Mouse (Mus musculus) heart, embryonic 13.5 days (tissue): ENCODE data around the gene Tas2r118. TPM values are rescaled to one million over a fixed set of nuclear protein-coding genes. Genes with fewer than 3 reads are reported as not detected.

Source experiments
- ATAC-seq: fragments of 200-750 bp; cut with Nextera tagmentation; 2 replicates; pipeline ENCODE4 v1.8.0; 2017; ENCODE audit warnings: moderate TSS enrichment; ENCODE audit not compliant: insufficient number of reproducible peaks, low FRiP score, low TSS enrichment; ENCODE audit errors: extremely low read depth
- H3K27ac ChIP-seq: fragments of 300-500 bp; sonication (generic); replicated peaks from 2 replicates; pipeline ENCODE4 v1.5.1; 2015; ENCODE audit warnings: moderate library complexity, mild to moderate bottlenecking, inconsistent platforms
- H3K27me3 ChIP-seq: fragments of 300-500 bp; sonication (generic); replicated peaks from 2 replicates; pipeline ENCODE4 v1.6.1; 2015; ENCODE audit warnings: mild to moderate bottlenecking, inconsistent platforms
- H3K36me3 ChIP-seq: fragments of 300-500 bp; sonication (generic); 2 replicates; pipeline ENCODE4 v1.6.1; 2015; ENCODE audit warnings: mild to moderate bottlenecking, inconsistent platforms
- H3K4me1 ChIP-seq: fragments of 300-500 bp; sonication (generic); 2 replicates; pipeline ENCODE4 v1.6.1; 2015; ENCODE audit warnings: inconsistent platforms
- H3K4me2 ChIP-seq: fragments of 300-500 bp; sonication (generic); 2 replicates; pipeline ENCODE4 v1.6.1; 2015; ENCODE audit warnings: inconsistent platforms, mild to moderate bottlenecking, moderate library complexity
- H3K4me3 ChIP-seq: fragments of 300-500 bp; sonication (generic); 2 replicates; pipeline ENCODE4 v1.5.1; 2015; ENCODE audit warnings: moderate library complexity, mild to moderate bottlenecking, inconsistent platforms
- H3K9ac ChIP-seq: fragments of 300-500 bp; sonication (generic); 2 replicates; pipeline ENCODE4 v1.6.1; 2015; ENCODE audit warnings: inconsistent platforms, mild to moderate bottlenecking, moderate library complexity
- H3K9me3 ChIP-seq: fragments of 300-500 bp; sonication (generic); 2 replicates; pipeline ENCODE4 v1.6.1; 2016; ENCODE audit warnings: inconsistent platforms
- WGBS: fragments of 180-500 bp; shearing (Covaris S2); methylation state at CpG from one replicate; pipeline ENCODE4 v1.1.7; 2015; ENCODE audit warnings: mixed read lengths; 5-methylcytosine and 5-hydroxymethylcytosine counted together
- polyA plus RNA-seq: library from polyadenylated mRNA; unstranded; fragments of >200 nt; fragmentation: Nextera tagmentation; extraction: Ambion mirVana; gene quantifications from 2 replicates; pipeline ENCODE4 v1.2.1, GENCODE M21; 2015

The Tas2r118 gene
- polyA plus RNA-seq: not detected in 2 replicates

DNA sequence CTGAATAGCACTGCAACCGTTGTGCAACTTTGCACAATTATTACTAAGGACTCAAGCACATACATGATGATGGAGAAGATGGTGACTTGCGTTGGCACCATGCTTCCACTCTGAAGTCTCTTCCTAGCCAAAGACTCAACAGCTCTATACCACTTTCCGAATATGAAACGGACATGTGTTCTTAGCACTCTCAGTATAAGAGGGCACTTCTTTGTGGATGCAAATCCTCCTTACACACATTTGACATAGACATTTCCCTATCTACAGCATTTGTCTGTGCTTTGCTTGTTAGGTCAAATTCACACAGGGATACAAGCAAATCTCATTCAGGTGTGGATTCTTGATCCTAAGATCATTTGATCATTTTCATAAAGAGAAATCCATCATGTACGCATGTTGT lies at the start of gene Tas2r118:
Gene Tas2r118, minus strand, starts transcription at position 101 of the 400 bp plus-strand sequence.
- no peak within 1 kb of the TSS for H3K27ac ChIP-seq
- no peak within 1 kb of the TSS for H3K4me3 ChIP-seq
- 83% methylated on average over 5 of the region's 5 CpGs for WGBS
- no peaks in the 10 kb centered on the region for H3K27me3 ChIP-seq
- no peak within 1 kb of the TSS for H3K4me2 ChIP-seq
- H3K9ac ChIP-seq: no peak within 1 kb of the TSS
- no peaks in the 10 kb centered on the region for H3K4me1 ChIP-seq
- H3K36me3 ChIP-seq: no peaks in the 10 kb centered on the region
- no peaks in the 10 kb centered on the region for H3K9me3 ChIP-seq
- ATAC-seq: no peak

DNA sequence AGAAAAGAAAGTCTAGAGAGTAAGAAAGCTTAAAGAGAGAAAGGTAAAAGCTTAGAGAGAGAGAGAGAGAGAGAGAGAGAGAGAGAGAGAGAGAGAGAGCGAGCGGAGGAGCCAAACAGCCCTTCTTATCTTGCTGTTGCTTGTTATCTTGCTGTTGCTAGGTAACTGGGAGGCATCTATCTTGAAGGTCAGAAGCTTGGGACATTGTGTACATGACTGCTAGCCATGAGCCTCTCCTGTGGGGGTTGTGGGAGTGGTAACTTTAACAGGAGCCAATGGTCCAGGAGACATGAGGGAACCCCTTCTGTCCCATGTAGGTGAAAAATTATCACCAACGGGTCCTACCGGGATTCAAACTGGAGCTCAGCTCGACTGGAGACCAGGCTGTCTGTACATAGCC lies 48.5 kb upstream of the Tas2r118 start:
- ATAC-seq: no peak
- 45% methylated on average over 5 of the region's 5 CpGs for WGBS
- Histone ChIP-seq H3K9ac (no peak overlapping the region), H3K4me3 (no peak overlapping the region), H3K27me3 (no peaks in the 10 kb centered on the region), H3K36me3 (no peaks in the 10 kb centered on the region), H3K27ac (no peak overlapping the region), H3K4me1 (0 out of 2 replicates have a peak, but pooled peaks cover 3% of the 10 kb centered on the region), H3K4me2 (no peak overlapping the region), H3K9me3 (no peaks in the 10 kb centered on the region)

DNA sequence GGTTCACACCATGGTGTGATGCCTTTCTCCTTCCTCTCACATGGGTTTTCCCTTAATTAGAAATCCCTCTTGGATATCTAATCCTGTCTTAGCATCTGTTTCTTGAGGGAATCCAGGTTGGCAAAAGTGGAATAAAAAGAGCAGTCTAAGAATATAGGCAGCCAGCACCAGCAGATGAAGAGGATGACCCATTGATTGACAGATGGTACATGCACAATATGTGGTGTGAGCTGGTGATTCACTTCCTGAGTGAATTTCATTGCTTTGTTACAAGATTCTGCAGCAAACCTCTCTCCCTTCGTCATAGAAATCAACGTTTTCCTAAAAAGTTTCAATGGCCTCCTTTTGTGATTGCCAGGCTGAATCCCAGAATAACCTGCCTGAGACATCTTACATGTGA lies 23.4 kb upstream of the Tas2r118 start:
- H3K27ac ChIP-seq: no peak overlapping the region
- ATAC-seq: no peak
- no peak overlapping the region for H3K4me3 ChIP-seq
- H3K9ac ChIP-seq: no peak overlapping the region
- no peaks in the 10 kb centered on the region for H3K4me1 ChIP-seq
- WGBS: 60% methylated on average over 2 of the region's 2 CpGs
- H3K27me3 ChIP-seq: no peaks in the 10 kb centered on the region
- H3K9me3 ChIP-seq: no peaks in the 10 kb centered on the region
- H3K36me3 ChIP-seq: no peaks in the 10 kb centered on the region
- H3K4me2 ChIP-seq: no peak overlapping the region

DNA sequence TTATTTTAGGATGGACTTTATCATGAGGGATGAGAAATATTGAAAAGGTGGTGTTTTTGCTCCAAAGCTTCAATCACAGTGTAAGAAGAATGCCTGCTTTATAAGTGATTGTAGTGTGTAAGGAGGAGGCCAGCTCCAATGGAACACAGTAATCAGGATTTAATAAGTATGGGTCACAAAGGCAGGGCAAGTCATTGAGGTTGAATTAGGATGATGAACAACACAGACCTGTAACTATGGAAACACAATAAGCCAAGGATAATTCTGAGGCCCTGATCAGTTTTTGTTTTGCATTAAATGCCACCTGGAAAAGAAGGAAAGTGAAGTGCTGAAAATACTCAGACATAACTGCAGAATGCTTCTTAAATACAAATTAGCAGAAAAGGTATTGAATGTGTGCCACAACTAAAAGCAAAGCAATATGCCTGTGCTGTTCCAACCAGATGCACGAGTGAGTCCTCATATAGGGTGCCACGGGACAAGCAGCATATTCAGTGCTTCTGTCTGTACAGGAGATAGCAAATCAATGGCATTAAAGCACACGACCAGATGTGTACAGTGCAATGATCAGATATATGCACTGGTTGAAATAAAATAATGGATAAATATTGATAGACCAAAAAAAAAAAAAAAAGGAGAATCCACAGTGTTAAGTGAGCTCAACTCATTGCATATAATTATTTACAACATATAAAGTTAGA lies 21.0 kb upstream of the Tas2r118 start:
- no peak overlapping the region for H3K27ac ChIP-seq
- no peak overlapping the region for H3K4me2 ChIP-seq
- H3K9ac ChIP-seq: no peak overlapping the region
- no peak overlapping the region for H3K4me3 ChIP-seq
- H3K36me3 ChIP-seq: no peaks in the 10 kb centered on the region
- no peak for ATAC-seq
- WGBS: 56% methylated on average over 3 of the region's 3 CpGs
- H3K27me3 ChIP-seq: no peaks in the 10 kb centered on the region
- no peaks in the 10 kb centered on the region for H3K4me1 ChIP-seq
- H3K9me3 ChIP-seq: no peaks in the 10 kb centered on the region

DNA sequence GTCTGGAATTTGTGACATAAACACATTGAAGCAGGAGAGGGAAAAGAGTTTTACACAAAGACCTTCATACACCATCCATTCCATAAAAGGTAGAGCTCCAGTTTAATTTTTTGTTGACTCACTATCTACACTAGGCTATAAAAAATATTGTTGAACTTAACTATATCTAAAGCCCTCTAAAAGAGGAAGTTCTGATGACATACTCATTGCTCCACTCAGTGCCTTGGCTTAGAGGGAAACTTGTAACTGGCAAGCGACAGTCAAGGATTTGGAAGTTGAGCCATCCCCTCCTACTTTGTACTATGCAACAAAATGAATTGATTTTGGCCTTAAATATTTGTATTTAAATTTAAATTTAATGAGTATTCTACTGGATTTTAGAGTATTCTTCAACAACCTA lies 16.4 kb upstream of the Tas2r118 start:
- Histone ChIP-seq H3K9me3 (no peaks in the 10 kb centered on the region), H3K36me3 (no peaks in the 10 kb centered on the region), H3K27me3 (no peaks in the 10 kb centered on the region), H3K9ac (no peak overlapping the region), H3K4me1 (no peaks in the 10 kb centered on the region), H3K4me3 (no peak overlapping the region), H3K27ac (no peak overlapping the region), H3K4me2 (no peak overlapping the region)
- 85% methylated on average over 1 of the region's 1 CpGs for WGBS
- ATAC-seq: no peak

DNA sequence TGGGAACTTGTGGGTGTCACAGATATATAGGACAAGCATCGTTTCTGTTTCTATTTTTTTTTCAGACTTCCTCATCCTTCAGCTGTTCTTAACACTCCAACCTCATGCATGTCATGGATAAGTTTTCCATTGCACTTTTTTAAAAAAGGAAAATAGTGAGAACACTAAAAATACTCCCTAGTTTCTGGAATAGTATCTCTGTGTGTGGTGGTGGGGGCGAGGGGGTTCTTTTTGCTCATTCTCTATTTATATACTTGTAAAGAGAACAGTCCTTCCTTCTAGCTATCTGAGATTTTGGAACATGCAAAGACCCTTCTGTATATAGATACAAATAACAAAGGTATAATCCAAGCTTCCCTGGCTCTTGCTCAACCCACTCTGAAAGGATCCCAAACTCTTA lies 2.9 kb downstream of the Tas2r118 start:
- Histone ChIP-seq H3K4me3 (no peak overlapping the region), H3K27me3 (no peaks in the 10 kb centered on the region), H3K27ac (no peak overlapping the region), H3K4me2 (no peak overlapping the region), H3K4me1 (no peaks in the 10 kb centered on the region), H3K36me3 (no peaks in the 10 kb centered on the region), H3K9me3 (no peaks in the 10 kb centered on the region), H3K9ac (no peak overlapping the region)
- 52% methylated on average over 2 of the region's 2 CpGs for WGBS
- ATAC-seq: no peak

DNA sequence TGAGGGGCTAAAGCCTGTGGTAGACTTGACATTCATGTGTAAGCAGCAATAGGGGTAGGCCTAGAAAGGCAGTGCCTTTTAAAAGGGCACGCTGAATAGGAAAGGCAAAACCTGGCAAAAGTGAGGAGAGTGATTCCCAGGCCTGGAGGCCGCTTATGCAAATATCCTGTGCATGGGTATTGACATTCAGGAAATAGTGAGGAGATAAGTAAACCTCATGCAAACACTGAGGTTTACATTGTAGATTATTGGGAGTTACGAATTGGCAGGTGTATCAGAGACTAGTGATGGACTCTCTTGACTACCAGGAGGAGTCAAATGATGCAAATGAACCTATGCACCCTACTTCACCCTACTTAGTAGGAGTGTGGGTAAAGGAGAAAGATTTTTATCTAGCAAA lies 3.9 kb downstream of the Tas2r118 start:
- no peak for ATAC-seq
- no peak overlapping the region for H3K4me3 ChIP-seq
- H3K36me3 ChIP-seq: no peaks in the 10 kb centered on the region
- H3K4me1 ChIP-seq: no peaks in the 10 kb centered on the region
- WGBS: 59% methylated on average over 3 of the region's 3 CpGs
- H3K27ac ChIP-seq: no peak overlapping the region
- no peak overlapping the region for H3K9ac ChIP-seq
- no peaks in the 10 kb centered on the region for H3K27me3 ChIP-seq
- H3K4me2 ChIP-seq: no peak overlapping the region
- H3K9me3 ChIP-seq: no peaks in the 10 kb centered on the region

DNA sequence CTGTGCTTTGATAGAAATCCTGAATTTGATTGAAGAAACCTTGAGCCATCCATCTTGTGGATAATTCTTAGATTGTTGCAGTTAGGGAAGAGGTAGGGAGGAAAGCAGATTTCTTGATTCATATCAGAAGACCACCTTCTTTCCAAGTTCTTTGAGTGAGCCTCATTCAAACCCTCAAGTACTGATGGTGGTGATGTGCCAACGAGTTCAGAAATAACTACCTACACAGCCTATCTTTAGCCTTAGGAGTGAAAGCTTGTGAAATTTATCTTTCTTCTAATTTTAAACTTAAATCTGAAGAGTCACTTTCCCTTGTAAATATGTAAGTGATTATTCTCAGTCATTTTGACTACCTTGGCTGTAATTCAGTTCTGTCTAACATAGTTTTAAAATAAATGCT lies 6.1 kb downstream of the Tas2r118 start:
- Histone ChIP-seq H3K27me3 (no peaks in the 10 kb centered on the region), H3K4me1 (no peaks in the 10 kb centered on the region), H3K4me2 (no peak overlapping the region), H3K9me3 (no peaks in the 10 kb centered on the region), H3K27ac (no peak overlapping the region), H3K36me3 (no peaks in the 10 kb centered on the region), H3K9ac (no peak overlapping the region), H3K4me3 (no peak overlapping the region)
- whole genome bisulfite sequencing: 20% methylated on average over 1 of the region's 1 CpGs
- ATAC-seq: no peak

DNA sequence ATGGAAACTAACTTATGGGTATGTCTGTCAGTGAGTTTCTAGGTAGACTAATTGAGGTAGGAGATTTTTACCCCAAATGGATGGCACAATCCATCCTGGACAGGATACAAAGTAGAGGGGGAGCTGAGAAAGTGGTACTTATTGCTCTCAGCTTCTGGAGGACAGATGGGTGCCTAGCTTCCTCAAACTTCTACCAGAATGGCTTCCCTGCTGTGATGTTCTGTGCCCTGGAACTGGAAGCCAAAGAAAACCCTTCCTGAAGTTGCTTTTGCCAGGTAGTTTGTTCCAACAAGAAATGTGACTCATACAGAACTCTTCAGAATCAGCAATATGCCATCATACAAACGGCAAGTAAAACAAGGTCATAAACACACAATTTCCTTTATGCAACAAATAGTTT lies 29.1 kb downstream of the Tas2r118 start:
- Histone ChIP-seq H3K36me3 (no peaks in the 10 kb centered on the region), H3K4me2 (no peak overlapping the region), H3K4me3 (no peak overlapping the region), H3K9ac (no peak overlapping the region), H3K27me3 (no peaks in the 10 kb centered on the region), H3K4me1 (no peaks in the 10 kb centered on the region), H3K27ac (no peak overlapping the region), H3K9me3 (no peaks in the 10 kb centered on the region)
- 77% methylated on average over 1 of the region's 1 CpGs for WGBS
- ATAC-seq: no peak

DNA sequence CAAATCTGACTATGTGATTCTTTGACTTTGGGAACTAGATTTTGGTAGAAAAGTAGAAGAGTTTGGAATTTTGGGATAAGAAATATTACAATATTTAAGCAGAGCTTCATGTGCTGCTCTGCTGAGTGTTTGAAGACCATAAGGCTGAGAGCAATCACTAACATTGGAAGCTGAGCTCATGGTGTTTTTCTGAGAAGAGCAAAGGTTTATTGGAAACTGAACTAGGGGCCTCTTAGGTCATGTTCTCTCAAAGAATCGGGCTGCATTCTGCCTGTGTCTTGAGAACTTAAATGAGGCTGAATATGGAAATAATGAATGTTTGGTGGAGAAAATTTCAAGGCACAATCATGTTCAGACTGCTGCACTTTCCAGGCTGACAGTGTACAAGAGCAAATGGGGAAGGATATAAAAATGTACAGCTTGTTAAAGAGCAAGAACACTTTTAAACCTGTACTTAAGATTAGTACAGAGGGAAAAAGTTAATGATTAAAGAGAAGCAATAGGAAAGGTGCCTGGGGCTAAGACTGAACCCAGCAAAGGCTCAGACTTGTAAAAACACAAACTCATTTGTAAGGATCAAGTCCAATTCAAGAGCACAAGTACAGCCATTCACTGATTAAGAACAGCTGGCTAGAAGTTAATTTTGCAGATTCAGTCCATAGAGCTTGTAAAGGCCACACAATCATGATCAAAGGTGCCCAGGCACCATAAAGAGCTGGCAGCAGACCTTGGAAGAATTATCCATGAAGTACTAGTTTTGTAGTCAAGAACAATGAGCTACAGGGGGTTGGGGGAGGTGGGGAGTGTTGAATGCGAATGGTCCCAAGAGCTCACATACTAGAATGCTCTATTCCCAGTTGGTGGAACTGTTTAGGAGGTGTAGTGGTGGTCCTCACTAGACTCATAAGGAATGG lies 31.0 kb downstream of the Tas2r118 start:
- Histone ChIP-seq H3K4me2 (no peak overlapping the region), H3K36me3 (no peaks in the 10 kb centered on the region), H3K4me3 (no peak overlapping the region), H3K4me1 (no peaks in the 10 kb centered on the region), H3K27ac (no peak overlapping the region), H3K9ac (no peak overlapping the region), H3K27me3 (no peaks in the 10 kb centered on the region), H3K9me3 (no peaks in the 10 kb centered on the region)
- WGBS: 74% methylated on average over 2 of the region's 2 CpGs
- ATAC-seq: no peak

DNA sequence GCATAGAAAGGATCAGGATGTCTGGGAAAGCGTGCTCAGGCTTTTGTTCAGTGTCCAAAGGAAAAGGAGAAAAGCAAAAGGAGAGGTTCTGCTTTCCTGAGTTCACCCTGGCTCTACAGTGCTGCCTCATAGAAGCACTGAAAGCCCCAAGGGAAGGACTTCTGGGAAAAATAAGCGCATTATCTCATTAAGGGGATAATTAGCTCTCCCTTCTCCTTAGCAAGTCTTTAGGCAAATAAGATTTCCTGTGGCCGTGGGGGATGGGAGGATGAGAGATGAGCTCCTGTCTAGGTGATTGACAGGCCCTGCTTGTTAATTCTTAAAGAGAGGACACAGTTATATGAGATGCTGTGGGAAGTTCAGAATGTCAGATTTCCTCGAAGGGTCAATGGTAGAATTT lies 33.4 kb downstream of the Tas2r118 start:
- Histone ChIP-seq H3K9me3 (no peaks in the 10 kb centered on the region), H3K9ac (no peak overlapping the region), H3K4me1 (no peaks in the 10 kb centered on the region), H3K27me3 (no peaks in the 10 kb centered on the region), H3K36me3 (no peaks in the 10 kb centered on the region), H3K27ac (no peak overlapping the region), H3K4me2 (no peak overlapping the region), H3K4me3 (no peak overlapping the region)
- WGBS: 43% methylated on average over 4 of the region's 4 CpGs
- no peak for ATAC-seq
